Mouse (Mus musculus) T-helper 1 cell (primary cell): Measurements from ENCODE around the gene Aplp1.

Experiments used
- in situ Hi-C: fragments of 300-600 bp; cut with MboI, MseI; formaldehyde crosslinking; loops from one replicate; pipeline ENCODE4 v1.15.1; 2025; ENCODE audit warnings: high pct_unique_total_duplicates

Aplp1 gene

GRCm38 (mm10) chr7:30450241-30450640 is 4.9 kb upstream of the Aplp1 start:
- in situ Hi-C loops = no loop called here

GRCm38 (mm10) chr7:30444154-30444970 is 973 bp downstream of the Aplp1 start:
- in situ Hi-C loops = no loop called here

GRCm38 (mm10) chr7:30443696-30444095 is 1.6 kb downstream of the Aplp1 start:
- in situ Hi-C loops = no loop called here

- in situ Hi-C loops = no loop called here
These were observed 4.6 kb downstream of the Aplp1 start for GRCm38 (mm10) chr7:30440697-30441096.

GRCm38 (mm10) chr7:30439734-30440133 is 5.6 kb downstream of the Aplp1 start:
- in situ Hi-C loops = loop anchor here (5.0 kb wide), 1 partner anchor 77 kb away; the partner anchor contains the start of gene Lrfn3

- in situ Hi-C loops = loop anchor here (5.0 kb wide), 1 partner anchor 75 kb away; the partner anchor contains the start of gene Lrfn3
These were observed 8.5 kb downstream of the Aplp1 start for GRCm38 (mm10) chr7:30436879-30437278.

GRCm38 (mm10) chr7:30435156-30435555 is 10.2 kb downstream of the Aplp1 start:
- in situ Hi-C loops = loop anchor here (5.0 kb wide), 1 partner anchor 73 kb away; the partner anchor contains the start of gene Lrfn3

GRCm38 (mm10) chr7:30434701-30435100 is 10.6 kb downstream of the Aplp1 start:
- in situ Hi-C loops = loop anchor here (5.0 kb wide), 1 partner anchor 72 kb away; the partner anchor contains the start of gene Lrfn3

- in situ Hi-C loops = no loop called here
These were observed 11.1 kb downstream of the Aplp1 start for GRCm38 (mm10) chr7:30434238-30434637.

GRCm38 (mm10) chr7:30431793-30432192 is 13.5 kb downstream of the Aplp1 start:
- in situ Hi-C loops = no loop called here

GRCm38 (mm10) chr7:30430191-30430590 is 15.1 kb downstream of the Aplp1 start:
- in situ Hi-C loops = no loop called here

- in situ Hi-C loops = loop anchor here (10.0 kb wide), 1 partner anchor 1605 kb away; the partner anchor contains the start of gene Ech1
These were observed 16.0 kb downstream of the Aplp1 start for GRCm38 (mm10) chr7:30429327-30429726.

- in situ Hi-C loops = loop anchor here (10.0 kb wide), 1 partner anchor 1598 kb away; the partner anchor contains the start of gene Ech1
These were observed 22.2 kb downstream of the Aplp1 start for GRCm38 (mm10) chr7:30423071-30423641.

GRCm38 (mm10) chr7:30422560-30422959 is 22.8 kb downstream of the Aplp1 start:
- in situ Hi-C loops = loop anchor here (10.0 kb wide), 1 partner anchor 1598 kb away; the partner anchor contains the start of gene Ech1

- in situ Hi-C loops = loop anchor here (10.0 kb wide), 1 partner anchor 1597 kb away; the partner anchor contains the start of gene Ech1
These were observed 23.4 kb downstream of the Aplp1 start for GRCm38 (mm10) chr7:30421890-30422435.

- in situ Hi-C loops = loop anchor here (10.0 kb wide), 1 partner anchor 1597 kb away; the partner anchor contains the start of gene Ech1
These were observed 24.0 kb downstream of the Aplp1 start, which contains the start of gene Nfkbid for GRCm38 (mm10) chr7:30421175-30421889. Gene Nfkbid, plus strand, starts transcription at chr7:30421732.

- in situ Hi-C loops = loop anchor here (10.0 kb wide), 1 partner anchor 1596 kb away; the partner anchor contains the start of gene Ech1
These were observed 24.7 kb downstream of the Aplp1 start for GRCm38 (mm10) chr7:30420673-30421072.

GRCm38 (mm10) chr7:30419561-30420499 is 25.5 kb downstream of the Aplp1 start, which contains the start of gene Hcst:
Gene Hcst, minus strand, starts transcription at chr7:30419854.
- in situ Hi-C loops = loop anchor here (10.0 kb wide), 1 partner anchor 1595 kb away; the partner anchor contains the start of gene Ech1

GRCm38 (mm10) chr7:30417856-30418255 is 27.5 kb downstream of the Aplp1 start:
- in situ Hi-C loops = no loop called here

GRCm38 (mm10) chr7:30413596-30413995 is 31.7 kb downstream of the Aplp1 start, which contains the start of gene Tyrobp:
Gene Tyrobp, plus strand, starts transcription at chr7:30413760.
- in situ Hi-C loops = no loop called here
